Mouse (Mus musculus) megakaryocyte, embryonic 14.5 days (primary cell): ENCODE data around the gene Dnm2.

Experiments used
- FLI1 ChIP-seq: IDR thresholded peaks from 2 replicates; pipeline ENCODE4 v1.6.1; 2012; ENCODE audit warnings: low read length, inconsistent platforms, mixed read lengths
- GATA1 ChIP-seq: IDR thresholded peaks from 3 replicates; pipeline ENCODE4 v1.6.1; 2012; ENCODE audit warnings: mixed read lengths, low read length, inconsistent platforms, borderline replicate concordance

DNA sequence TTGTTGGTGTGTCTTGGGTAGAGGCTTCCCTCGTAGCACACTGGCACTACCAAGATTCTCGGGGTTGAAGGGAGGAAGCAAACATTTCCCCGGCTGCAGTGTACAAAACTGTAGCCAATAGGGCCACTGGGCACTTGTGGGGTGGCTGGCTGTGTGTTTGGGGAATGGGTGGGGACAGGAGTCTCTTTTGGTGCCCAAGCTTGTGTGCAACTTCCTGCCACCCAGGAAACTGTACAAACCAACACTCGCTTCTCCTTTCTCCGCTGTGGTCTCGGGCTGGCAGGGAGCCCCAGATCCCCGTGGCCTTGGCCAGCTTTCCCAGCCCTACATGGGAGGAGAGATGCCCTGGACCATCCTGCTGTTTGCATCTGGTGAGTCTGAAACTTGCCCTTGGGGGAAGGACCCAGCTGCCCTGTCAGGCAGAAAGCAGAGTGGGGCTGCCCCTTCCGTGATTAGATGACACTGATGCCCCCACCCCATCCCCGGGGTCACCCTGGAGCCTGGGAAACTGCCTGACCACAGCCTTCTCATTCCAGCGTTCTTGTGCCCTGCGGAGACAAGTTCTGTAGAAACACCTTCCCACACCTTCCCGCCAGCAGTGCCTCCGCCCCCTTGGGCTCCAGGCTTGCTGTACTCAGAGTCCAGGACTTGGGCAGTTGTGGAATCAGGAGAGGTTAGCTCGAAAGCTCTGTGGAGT is 101.4 kb downstream of the Dnm2 start, which contains the start of gene AB124611:
- no peak for TF ChIP-seq GATA1
- TF ChIP-seq FLI1: no peak
